Mouse (Mus musculus): ENCODE measurements around the gene Adrb1.

DNA sequence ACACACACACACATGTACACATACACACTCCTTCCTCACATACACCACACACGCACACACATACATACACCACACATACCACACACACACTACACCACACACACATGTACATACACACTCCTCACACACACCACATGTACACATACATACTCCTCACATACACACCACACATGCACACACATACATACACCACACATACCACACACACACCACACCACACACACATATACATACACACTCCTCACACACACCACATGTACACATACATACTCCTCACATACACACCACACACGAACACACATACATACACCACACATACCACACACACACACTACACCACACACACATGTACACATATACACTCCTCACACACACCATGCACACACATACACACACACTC, 36.3 kb downstream of the Adrb1 start:
- no peak for TF ChIP-seq POLR2A (IDR thresholded peaks at IDR 0.05; ENCODE audit: insufficient read depth, low read depth, low read length)
- TF ChIP-seq CTCF (IDR thresholded peaks at IDR 0.05; ENCODE audit: insufficient read depth, low read depth, low read length): no peak

Measured in olfactory bulb, adult 2 months (tissue).